Mouse (Mus musculus): Measurements from ENCODE around the gene Efl1. TPM values are rescaled to one million over a fixed set of nuclear protein-coding genes. Genes with fewer than 3 reads are reported as not detected.

Gene Efl1
- polyA plus RNA-seq, 1 experiment, result 9.2 TPM

- WGBS, result 81% methylated on average over 3 of the region's 3 CpGs
- H3K4me3 ChIP-seq (replicated peaks; ENCODE audit: insufficient read depth, low read depth, low read length), result no peak overlapping the region
- no peak overlapping the region for H3K27ac ChIP-seq (ENCODE audit: insufficient read depth, low read length)
- no peaks in the 10 kb centered on the region for H3K27me3 ChIP-seq (ENCODE audit: control insufficient read depth, insufficient read depth, low read length)
- H3K4me1 ChIP-seq (ENCODE audit: control insufficient read depth, insufficient read depth, low read length), result peaks cover 3% of the 10 kb centered on the region; the same call in 1 of the 2 replicates
- DNase-seq, result no peak
- no peak for TF ChIP-seq CTCF (IDR thresholded peaks at IDR 0.05; ENCODE audit: borderline replicate concordance, insufficient read depth, low read depth, low read length)
- TF ChIP-seq POLR2A (IDR thresholded peaks at IDR 0.05; ENCODE audit: borderline replicate concordance, insufficient read depth, low read length), result no peak
Measured at GRCm38 (mm10) chr7:82664604-82665003, 16.2 kb downstream of the Efl1 start.

GRCm38 (mm10) chr7:82676001-82676400 is 27.6 kb downstream of the Efl1 start:
- 91% methylated on average over 5 of the region's 5 CpGs for WGBS
- TF ChIP-seq CTCF (IDR thresholded peaks at IDR 0.05; ENCODE audit: borderline replicate concordance, insufficient read depth, low read depth, low read length) (no peak), POLR2A (IDR thresholded peaks at IDR 0.05; ENCODE audit: borderline replicate concordance, insufficient read depth, low read length) (no peak)
- H3K4me3 ChIP-seq (replicated peaks; ENCODE audit: insufficient read depth, low read depth, low read length), result no peak overlapping the region
- H3K27ac ChIP-seq (ENCODE audit: insufficient read depth, low read length), result no peak overlapping the region
- DNase-seq, result no peak
- no peaks in the 10 kb centered on the region for H3K4me1 ChIP-seq (ENCODE audit: control insufficient read depth, insufficient read depth, low read length)
- no peaks in the 10 kb centered on the region for H3K27me3 ChIP-seq (ENCODE audit: control insufficient read depth, insufficient read depth, low read length)

GRCm38 (mm10) chr7:82676834-82677233 is 28.4 kb downstream of the Efl1 start:
- H3K4me1 ChIP-seq (ENCODE audit: control insufficient read depth, insufficient read depth, low read length), result no peaks in the 10 kb centered on the region
- no peak overlapping the region for H3K4me3 ChIP-seq (replicated peaks; ENCODE audit: insufficient read depth, low read depth, low read length)
- 82% methylated on average over 6 of the region's 6 CpGs for WGBS
- no peak overlapping the region for H3K27ac ChIP-seq (ENCODE audit: insufficient read depth, low read length)
- no peaks in the 10 kb centered on the region for H3K27me3 ChIP-seq (ENCODE audit: control insufficient read depth, insufficient read depth, low read length)
- DNase-seq, result no peak
- TF ChIP-seq CTCF (IDR thresholded peaks at IDR 0.05; ENCODE audit: borderline replicate concordance, insufficient read depth, low read depth, low read length) (no peak), POLR2A (IDR thresholded peaks at IDR 0.05; ENCODE audit: borderline replicate concordance, insufficient read depth, low read length) (no peak)

DNA sequence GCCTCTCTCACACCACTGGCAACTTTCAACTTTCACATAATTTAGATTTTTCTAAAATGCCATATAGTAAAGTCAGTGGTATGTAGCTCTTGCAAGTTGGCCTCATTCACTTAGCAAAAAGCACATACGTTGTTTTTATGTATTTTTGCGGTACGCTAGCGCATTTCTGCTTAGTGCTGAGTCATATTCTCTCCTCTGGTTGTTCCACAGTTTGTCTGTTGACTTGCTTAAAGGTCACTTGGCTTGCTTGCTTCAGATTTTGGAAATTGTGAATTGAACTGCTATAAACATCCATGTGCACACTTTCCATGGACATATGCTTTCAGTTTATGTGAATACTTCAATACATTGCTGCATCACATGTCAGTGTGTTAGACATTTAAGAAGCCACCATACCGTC is 31.5 kb downstream of the Efl1 start:
- H3K4me3 ChIP-seq (replicated peaks; ENCODE audit: insufficient read depth, low read depth, low read length), result no peak overlapping the region
- H3K27ac ChIP-seq (ENCODE audit: insufficient read depth, low read length), result no peak overlapping the region
- no peak for TF ChIP-seq CTCF (IDR thresholded peaks at IDR 0.05; ENCODE audit: borderline replicate concordance, insufficient read depth, low read depth, low read length)
- no peak for TF ChIP-seq POLR2A (IDR thresholded peaks at IDR 0.05; ENCODE audit: borderline replicate concordance, insufficient read depth, low read length)
- no peaks in the 10 kb centered on the region for H3K27me3 ChIP-seq (ENCODE audit: control insufficient read depth, insufficient read depth, low read length)
- DNase-seq, result no peak
- H3K4me1 ChIP-seq (ENCODE audit: control insufficient read depth, insufficient read depth, low read length), result no peaks in the 10 kb centered on the region
- WGBS, result 85% methylated on average over 5 of the region's 5 CpGs

DNA sequence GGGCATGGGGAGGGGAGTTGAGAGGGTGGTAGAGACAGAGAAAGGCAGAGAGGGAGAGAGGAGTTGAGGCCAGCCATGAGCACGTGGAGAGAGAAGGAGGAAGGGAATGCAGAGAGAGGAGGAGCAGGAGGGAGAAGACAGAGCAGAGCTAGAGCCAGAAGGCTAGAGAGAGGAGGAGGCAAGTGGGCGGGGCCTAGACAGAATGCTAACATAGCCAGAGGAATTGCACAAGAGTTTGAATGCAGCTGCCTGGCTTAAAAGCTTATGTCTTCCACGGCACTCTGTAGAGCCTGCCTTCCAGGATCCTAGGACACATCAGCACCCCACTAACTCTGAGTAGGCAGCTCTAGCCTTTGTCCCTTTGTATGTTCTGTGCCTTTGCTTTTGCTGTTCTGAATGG is 40.3 kb downstream of the Efl1 start:
- 71% methylated on average over 3 of the region's 3 CpGs for WGBS
- H3K27me3 ChIP-seq (ENCODE audit: control insufficient read depth, insufficient read depth, low read length), result no peaks in the 10 kb centered on the region
- no peak overlapping the region for H3K27ac ChIP-seq (ENCODE audit: insufficient read depth, low read length)
- no peak for DNase-seq
- H3K4me3 ChIP-seq (replicated peaks; ENCODE audit: insufficient read depth, low read depth, low read length), result no peak overlapping the region
- no peaks in the 10 kb centered on the region for H3K4me1 ChIP-seq (ENCODE audit: control insufficient read depth, insufficient read depth, low read length)
- TF ChIP-seq CTCF (IDR thresholded peaks at IDR 0.05; ENCODE audit: borderline replicate concordance, insufficient read depth, low read depth, low read length) (no peak), POLR2A (IDR thresholded peaks at IDR 0.05; ENCODE audit: borderline replicate concordance, insufficient read depth, low read length) (no peak)

- 72% methylated on average over 6 of the region's 6 CpGs for WGBS
- Histone ChIP-seq H3K4me3 (replicated peaks; ENCODE audit: insufficient read depth, low read depth, low read length) (no peak overlapping the region), H3K4me1 (ENCODE audit: control insufficient read depth, insufficient read depth, low read length) (no peaks in the 10 kb centered on the region), H3K27ac (ENCODE audit: insufficient read depth, low read length) (no peak overlapping the region), H3K27me3 (ENCODE audit: control insufficient read depth, insufficient read depth, low read length) (no peaks in the 10 kb centered on the region)
- no peak for TF ChIP-seq POLR2A (IDR thresholded peaks at IDR 0.05; ENCODE audit: borderline replicate concordance, insufficient read depth, low read length)
- no peak for TF ChIP-seq CTCF (IDR thresholded peaks at IDR 0.05; ENCODE audit: borderline replicate concordance, insufficient read depth, low read depth, low read length)
- no peak for DNase-seq
Measured at GRCm38 (mm10) chr7:82691021-82691738, 42.8 kb downstream of the Efl1 start.

GRCm38 (mm10) chr7:82697668-82698067 is 49.3 kb downstream of the Efl1 start:
- no peak for DNase-seq
- no peak for TF ChIP-seq CTCF (IDR thresholded peaks at IDR 0.05; ENCODE audit: borderline replicate concordance, insufficient read depth, low read depth, low read length)
- no peaks in the 10 kb centered on the region for H3K4me1 ChIP-seq (ENCODE audit: control insufficient read depth, insufficient read depth, low read length)
- H3K4me3 ChIP-seq (replicated peaks; ENCODE audit: insufficient read depth, low read depth, low read length), result no peak overlapping the region
- no peaks in the 10 kb centered on the region for H3K27me3 ChIP-seq (ENCODE audit: control insufficient read depth, insufficient read depth, low read length)
- no peak overlapping the region for H3K27ac ChIP-seq (ENCODE audit: insufficient read depth, low read length)
- 81% methylated on average over 8 of the region's 8 CpGs for WGBS

- Histone ChIP-seq H3K4me3 (replicated peaks; ENCODE audit: insufficient read depth, low read depth, low read length) (no peak overlapping the region), H3K27ac (ENCODE audit: insufficient read depth, low read length) (no peak overlapping the region), H3K4me1 (ENCODE audit: control insufficient read depth, insufficient read depth, low read length) (no peaks in the 10 kb centered on the region), H3K27me3 (ENCODE audit: control insufficient read depth, insufficient read depth, low read length) (no peaks in the 10 kb centered on the region)
- TF ChIP-seq CTCF (IDR thresholded peaks at IDR 0.05; ENCODE audit: borderline replicate concordance, insufficient read depth, low read depth, low read length) (no peak), POLR2A (IDR thresholded peaks at IDR 0.05; ENCODE audit: borderline replicate concordance, insufficient read depth, low read length) (no peak)
- 95% methylated on average over 3 of the region's 3 CpGs for WGBS
- no peak for DNase-seq
Measured at GRCm38 (mm10) chr7:82698968-82699367, 50.6 kb downstream of the Efl1 start.
